Mouse (Mus musculus) liver, embryonic 16.5 days (tissue): ENCODE data around the gene Lrmda. TPM values are rescaled to one million over a fixed set of nuclear protein-coding genes. Genes with fewer than 3 reads are reported as not detected.
"Not testable (repeated sequence)": the region's sequence is repeated elsewhere in the genome, so short reads cannot be mapped to it uniquely, and the experiment has no call there.

Experiments
- ATAC-seq: fragments of 200-750 bp; cut with Nextera tagmentation; 2 replicates; pipeline ENCODE4 v1.8.0; 2017; ENCODE audit warnings: low read depth, mild to moderate bottlenecking, moderate number of reproducible peaks, moderate library complexity
- H3K27ac ChIP-seq: fragments of 300-500 bp; sonication (generic); 2 replicates; pipeline ENCODE4 v1.5.1; 2014; ENCODE audit warnings: mild to moderate bottlenecking, low read length
- H3K27me3 ChIP-seq: fragments of 300-500 bp; sonication (generic); 2 replicates; pipeline ENCODE4 v1.6.1; 2014; ENCODE audit warnings: low read depth, low read length, mixed read lengths; ENCODE audit not compliant: control insufficient read depth, insufficient read depth
- H3K36me3 ChIP-seq: fragments of 300-500 bp; sonication (generic); 2 replicates; pipeline ENCODE4 v1.6.1; 2014; ENCODE audit warnings: mild to moderate bottlenecking; ENCODE audit not compliant: control insufficient read depth, insufficient read depth
- H3K4me1 ChIP-seq: fragments of 300-500 bp; sonication (generic); 2 replicates; pipeline ENCODE4 v1.6.1; 2014; ENCODE audit warnings: low read depth, low read length, mixed read lengths; ENCODE audit not compliant: control insufficient read depth
- H3K4me2 ChIP-seq: fragments of 300-500 bp; sonication (generic); 2 replicates; pipeline ENCODE4 v1.6.1; 2014; ENCODE audit warnings: low read depth, low read length, mixed read lengths
- H3K4me3 ChIP-seq: fragments of 300-500 bp; sonication (generic); 2 replicates; pipeline ENCODE4 v1.5.1; 2014; ENCODE audit warnings: low read depth, mild to moderate bottlenecking, low read length
- H3K9ac ChIP-seq: fragments of 300-500 bp; sonication (generic); 2 replicates; pipeline ENCODE4 v1.6.1; 2014; ENCODE audit warnings: low read depth, low read length
- H3K9me3 ChIP-seq: fragments of 300-500 bp; sonication (generic); replicated peaks from 2 replicates; pipeline ENCODE4 v1.6.1; 2016; ENCODE audit warnings: low read length; ENCODE audit not compliant: control insufficient read depth
- WGBS: fragments of 180-500 bp; shearing (Covaris S2); extraction: QIAGEN DNeasy Blood & Tissue Kit; methylation state at CpG from one replicate; pipeline ENCODE4 v1.1.7; 2014; ENCODE audit not compliant: insufficient replicate concordance; 5-methylcytosine and 5-hydroxymethylcytosine counted together
- polyA plus RNA-seq: library from polyadenylated mRNA; unstranded; fragments of >200 nt; fragmentation: Nextera tagmentation; extraction: Ambion mirVana; gene quantifications from 2 replicates; pipeline ENCODE4 v1.2.1, GENCODE M21; 2015

Lrmda gene
- polyA plus RNA-seq, 1 experiment from 2014 or later, result 0.46 TPM

DNA sequence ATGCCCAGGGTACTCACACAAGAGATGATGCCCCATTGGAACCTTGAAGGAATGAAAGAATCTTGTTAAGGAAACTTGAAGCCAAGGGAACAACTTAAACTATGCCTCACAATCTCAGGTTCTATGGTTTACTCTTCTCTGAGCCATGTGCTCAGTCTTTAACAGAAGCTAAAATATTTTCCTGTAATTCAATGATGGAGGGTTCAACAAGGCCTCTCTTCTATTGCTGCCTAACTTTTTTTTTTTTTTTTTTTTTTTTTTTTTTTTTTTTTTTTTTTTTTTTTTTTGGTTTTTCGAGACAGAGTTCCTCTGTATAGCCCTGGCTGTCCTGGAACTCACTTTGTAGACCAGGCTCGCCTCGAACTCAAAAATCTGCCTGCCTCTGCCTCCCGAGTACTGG lies 782.2 kb downstream of the Lrmda start:
- not testable (repeated sequence) for H3K9ac ChIP-seq, ATAC-seq, H3K27me3 ChIP-seq, H3K9me3 ChIP-seq, H3K4me2 ChIP-seq, H3K36me3 ChIP-seq, H3K27ac ChIP-seq, H3K4me3 ChIP-seq, H3K4me1 ChIP-seq
- WGBS, result 45% methylated on average over 4 of the region's 4 CpGs

- no peak overlapping the region for H3K4me2 ChIP-seq
- no peak for ATAC-seq
- WGBS, result 20% methylated on average over 3 of the region's 3 CpGs
Observed at GRCm38 (mm10) chr14:22807324-22807723, 787.8 kb downstream of the Lrmda start.

DNA sequence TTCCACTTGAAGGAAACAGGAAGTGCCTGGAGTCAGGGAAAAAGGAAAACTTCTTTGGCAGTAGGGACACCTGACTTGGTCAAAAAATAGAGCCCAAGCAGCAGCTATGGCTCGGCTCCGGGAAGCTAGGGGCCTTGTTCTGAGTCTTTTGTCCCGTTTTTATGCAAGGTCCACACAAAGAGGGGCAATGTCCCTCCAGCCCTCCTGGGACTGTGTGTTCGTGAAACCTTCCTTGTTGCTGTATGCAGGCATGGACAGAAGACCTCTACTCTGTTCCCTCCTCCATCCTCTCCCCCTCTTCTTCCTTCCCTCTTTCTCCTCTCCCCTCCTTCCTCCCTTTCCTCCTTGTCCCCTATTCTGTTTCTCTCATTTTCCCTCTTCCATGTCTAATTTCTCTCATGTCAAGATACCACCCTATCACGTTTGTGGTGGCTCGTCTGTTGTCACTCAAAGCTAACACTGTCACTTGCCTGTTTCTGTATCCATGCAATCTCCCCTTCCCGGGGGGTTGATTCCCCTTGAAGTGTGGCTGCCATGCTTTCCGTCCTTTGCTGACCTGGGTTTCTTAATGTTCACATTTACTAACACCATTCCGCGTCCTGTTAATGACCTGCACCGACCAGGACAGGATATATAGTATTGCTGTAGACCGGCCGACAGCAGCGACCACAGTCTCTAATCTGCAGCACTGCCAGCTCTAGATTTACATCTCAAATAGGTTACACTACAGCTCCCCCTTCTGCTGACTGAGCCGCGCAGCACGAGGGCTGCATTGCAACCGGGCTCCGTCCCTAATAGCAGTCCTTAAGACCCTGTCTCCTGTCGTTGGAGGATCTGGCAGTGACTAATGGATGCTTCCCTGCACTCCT lies 788.4 kb downstream of the Lrmda start:
- no peak for ATAC-seq

More at GRCm38 (mm10) chr14:22807324-22807723, 787.8 kb downstream of the Lrmda start:
- Histone ChIP-seq H3K27me3 (no peaks in the 10 kb centered on the region), H3K36me3 (no peaks in the 10 kb centered on the region), H3K9me3 (no peaks in the 10 kb centered on the region), H3K9ac (no peak overlapping the region), H3K4me3 (no peak overlapping the region), H3K4me1 (no peaks in the 10 kb centered on the region), H3K27ac (no peak overlapping the region)

DNA sequence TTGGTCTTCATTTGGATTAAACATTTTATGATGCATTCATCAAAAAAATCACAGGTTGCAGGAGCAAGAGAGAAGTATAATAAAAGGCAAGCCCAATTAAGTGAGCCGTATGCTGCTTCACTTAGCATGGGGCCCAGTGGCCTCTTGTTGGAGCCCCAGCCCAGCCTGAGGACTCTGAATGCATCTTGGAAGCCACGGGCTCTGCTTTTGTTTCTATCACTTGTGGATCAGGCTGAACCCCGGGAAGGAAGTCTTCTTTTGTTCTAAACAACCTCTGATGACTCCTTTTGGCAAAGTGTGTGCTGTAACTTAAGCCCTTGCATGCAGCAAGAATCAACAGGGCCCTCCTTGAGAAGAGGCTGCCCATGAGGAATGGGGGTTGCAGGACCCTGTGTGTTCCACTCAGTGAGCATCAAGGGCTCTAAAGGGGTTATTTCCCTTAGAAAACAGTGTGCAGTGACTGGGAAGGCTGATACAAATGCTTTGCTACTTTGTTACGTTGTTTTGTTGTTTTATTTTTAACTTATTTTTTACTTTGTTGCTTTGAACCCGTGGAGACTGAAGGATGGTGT lies 789.2 kb downstream of the Lrmda start:
- Histone ChIP-seq H3K4me2 (no peak overlapping the region), H3K9me3 (no peaks in the 10 kb centered on the region), H3K4me3 (no peak overlapping the region), H3K9ac (no peak overlapping the region), H3K27ac (no peak overlapping the region), H3K36me3 (no peaks in the 10 kb centered on the region), H3K4me1 (no peaks in the 10 kb centered on the region), H3K27me3 (no peaks in the 10 kb centered on the region)
- WGBS, result 36% methylated on average over 5 of the region's 5 CpGs
- no peak for ATAC-seq

More for the DNA sequence above, 788.4 kb downstream of the Lrmda start:
- no peaks in the 10 kb centered on the region for H3K9me3 ChIP-seq
- no peaks in the 10 kb centered on the region for H3K27me3 ChIP-seq
- H3K36me3 ChIP-seq, result no peaks in the 10 kb centered on the region
- H3K4me3 ChIP-seq, result no peak overlapping the region
- peak overlapping the region; percentile 51 for H3K4me2 ChIP-seq
- no peak overlapping the region for H3K27ac ChIP-seq
- no peak overlapping the region for H3K9ac ChIP-seq
- WGBS, result 2% methylated on average over 20 of the region's 20 CpGs
- H3K4me1 ChIP-seq, result no peaks in the 10 kb centered on the region

- WGBS, result 57% methylated on average over 3 of the region's 3 CpGs
- Histone ChIP-seq H3K9me3 (no peaks in the 10 kb centered on the region), H3K27me3 (no peaks in the 10 kb centered on the region), H3K9ac (no peak overlapping the region), H3K4me1 (no peaks in the 10 kb centered on the region), H3K36me3 (no peaks in the 10 kb centered on the region), H3K4me3 (no peak overlapping the region), H3K27ac (no peak overlapping the region), H3K4me2 (no peak overlapping the region)
- ATAC-seq, result no peak
Observed at GRCm38 (mm10) chr14:22809229-22809628, 789.7 kb downstream of the Lrmda start.

- no peak overlapping the region for H3K27ac ChIP-seq
Observed at GRCm38 (mm10) chr14:22810531-22810930, 791.0 kb downstream of the Lrmda start.

DNA sequence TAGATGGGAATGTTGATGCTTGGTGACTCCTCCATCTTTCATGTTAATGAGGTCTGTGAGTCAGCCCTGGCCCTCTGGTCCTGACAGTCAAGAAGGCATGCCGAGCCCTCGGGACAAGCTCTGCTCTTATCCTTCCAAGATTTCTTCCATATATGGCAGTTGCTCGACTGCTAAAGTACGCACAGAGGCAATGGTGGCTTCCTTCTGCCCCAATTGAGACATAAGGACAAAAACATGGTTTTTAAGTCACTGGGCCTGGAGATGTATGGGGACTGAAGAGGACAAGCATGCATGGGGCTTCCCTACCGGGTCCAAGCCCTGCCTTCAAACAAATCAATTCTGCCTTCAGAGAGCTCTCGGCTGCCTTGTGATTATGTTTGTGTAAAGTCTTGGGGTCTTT lies 793.3 kb downstream of the Lrmda start:
- no peaks in the 10 kb centered on the region for H3K4me1 ChIP-seq
- no peaks in the 10 kb centered on the region for H3K36me3 ChIP-seq
- H3K27ac ChIP-seq, result no peak overlapping the region
- H3K4me2 ChIP-seq, result no peak overlapping the region
- ATAC-seq, result no peak
- no peak overlapping the region for H3K4me3 ChIP-seq
- no peaks in the 10 kb centered on the region for H3K27me3 ChIP-seq
- 63% methylated on average over 6 of the region's 6 CpGs for WGBS
- H3K9ac ChIP-seq, result no peak overlapping the region
- H3K9me3 ChIP-seq, result no peaks in the 10 kb centered on the region

More at GRCm38 (mm10) chr14:22810531-22810930, 791.0 kb downstream of the Lrmda start:
- no peak overlapping the region for H3K4me3 ChIP-seq
- H3K4me1 ChIP-seq, result no peaks in the 10 kb centered on the region
- H3K27me3 ChIP-seq, result no peaks in the 10 kb centered on the region
- no peaks in the 10 kb centered on the region for H3K36me3 ChIP-seq
- no peak overlapping the region for H3K9ac ChIP-seq
- no peak for ATAC-seq
- H3K9me3 ChIP-seq, result no peaks in the 10 kb centered on the region
- no peak overlapping the region for H3K4me2 ChIP-seq
- 14% methylated on average over 1 of the region's 1 CpGs for WGBS

DNA sequence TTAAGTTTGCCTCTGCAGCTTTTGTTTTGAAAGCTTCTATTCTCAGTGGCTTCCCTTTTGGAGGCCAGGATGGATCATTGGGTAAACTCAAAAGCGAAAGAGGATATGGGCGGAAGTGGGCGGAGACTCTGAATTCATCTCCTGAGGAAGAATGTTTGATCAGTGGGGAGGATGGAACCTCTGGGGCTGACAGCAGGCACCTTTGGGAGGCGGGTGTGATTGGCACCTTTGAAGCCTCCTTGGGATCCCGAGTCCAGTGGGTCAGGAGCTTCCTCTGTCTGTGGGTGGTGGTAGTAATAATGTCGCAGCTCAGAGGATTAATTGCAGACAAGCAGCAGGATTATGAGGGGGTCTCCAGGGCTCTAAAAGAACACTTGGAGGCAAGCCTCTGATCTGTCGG lies 793.9 kb downstream of the Lrmda start:
- Histone ChIP-seq H3K9me3 (no peaks in the 10 kb centered on the region), H3K27me3 (no peaks in the 10 kb centered on the region), H3K27ac (no peak overlapping the region), H3K4me1 (no peaks in the 10 kb centered on the region), H3K9ac (no peak overlapping the region), H3K4me2 (no peak overlapping the region), H3K36me3 (no peaks in the 10 kb centered on the region), H3K4me3 (no peak overlapping the region)
- whole genome bisulfite sequencing, result 29% methylated on average over 7 of the region's 7 CpGs
- ATAC-seq, result no peak

- no peaks in the 10 kb centered on the region for H3K4me1 ChIP-seq
Observed at GRCm38 (mm10) chr14:22814811-22815345, 795.4 kb downstream of the Lrmda start.

More at GRCm38 (mm10) chr14:22814811-22815345, 795.4 kb downstream of the Lrmda start:
- no peaks in the 10 kb centered on the region for H3K27me3 ChIP-seq
- H3K9ac ChIP-seq, result no peak overlapping the region
- no peak overlapping the region for H3K27ac ChIP-seq
- ATAC-seq, result no peak
- H3K4me3 ChIP-seq, result no peak overlapping the region
- H3K9me3 ChIP-seq, result no peaks in the 10 kb centered on the region
- WGBS, result 54% methylated on average over 9 of the region's 9 CpGs
- no peak overlapping the region for H3K4me2 ChIP-seq
- H3K36me3 ChIP-seq, result no peaks in the 10 kb centered on the region
